Mouse (Mus musculus): Measurements from ENCODE around the gene Gm38392. TPM values are rescaled to one million over a fixed set of nuclear protein-coding genes. Genes with fewer than 3 reads are reported as not detected.
A peak's percentile ranks its signal among the peaks of the same experiment; 100 is the strongest.

The Gm38392 gene
- polyA plus RNA-seq, 1 experiment: not detected

GRCm38 (mm10) chr3:88237556-88238194, 49.3 kb downstream of the Gm38392 start:
- H3K4me1 ChIP-seq (ENCODE audit: control insufficient read depth, insufficient read depth, low read length): no peaks in the 10 kb centered on the region
- no peak overlapping the region for H3K4me3 ChIP-seq (ENCODE audit: insufficient read depth, low read length)
- H3K27ac ChIP-seq (ENCODE audit: insufficient read depth, low read length): no peak overlapping the region
- TF ChIP-seq POLR2A (IDR thresholded peaks at IDR 0.05; ENCODE audit: extremely low read depth, insufficient read depth, low read length): no peak
- TF ChIP-seq CTCF (IDR thresholded peaks at IDR 0.05; ENCODE audit: extremely low read depth, insufficient read depth, low read length): peak; percentile 38

DNA sequence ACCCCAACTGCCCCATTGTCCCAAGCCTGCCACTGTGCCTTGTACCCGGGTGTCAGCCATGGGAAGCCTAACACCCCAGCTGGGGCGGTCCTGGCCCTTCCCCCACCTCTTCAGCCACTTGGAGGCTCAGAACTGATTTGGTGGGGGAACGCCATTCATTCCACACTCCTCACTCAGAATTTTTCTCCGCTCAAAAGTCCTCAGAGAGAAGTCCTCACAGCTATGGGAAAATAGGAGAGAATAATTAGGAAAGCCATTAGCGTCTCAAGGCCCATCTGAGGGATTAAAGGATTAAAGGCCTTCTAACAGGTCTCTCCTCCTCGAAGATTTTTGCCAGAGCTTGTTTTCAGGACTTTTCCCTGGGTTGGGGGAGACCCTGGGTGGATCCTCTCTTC, 49.9 kb downstream of the Gm38392 start:
- TF ChIP-seq CTCF (IDR thresholded peaks at IDR 0.05; ENCODE audit: extremely low read depth, insufficient read depth, low read length): no peak
- TF ChIP-seq POLR2A (IDR thresholded peaks at IDR 0.05; ENCODE audit: extremely low read depth, insufficient read depth, low read length): no peak
- Histone ChIP-seq H3K27ac (ENCODE audit: insufficient read depth, low read length) (no peak overlapping the region), H3K4me3 (ENCODE audit: insufficient read depth, low read length) (no peak overlapping the region), H3K4me1 (ENCODE audit: control insufficient read depth, insufficient read depth, low read length) (no peaks in the 10 kb centered on the region)

GRCm38 (mm10) chr3:88235616-88236015, 51.4 kb downstream of the Gm38392 start:
- Histone ChIP-seq H3K4me3 (ENCODE audit: insufficient read depth, low read length) (no peak overlapping the region), H3K27ac (ENCODE audit: insufficient read depth, low read length) (no peak overlapping the region), H3K4me1 (ENCODE audit: control insufficient read depth, insufficient read depth, low read length) (peaks cover 8% of the 10 kb centered on the region)
- TF ChIP-seq POLR2A (IDR thresholded peaks at IDR 0.05; ENCODE audit: extremely low read depth, insufficient read depth, low read length) (no peak), CTCF (IDR thresholded peaks at IDR 0.05; ENCODE audit: extremely low read depth, insufficient read depth, low read length) (no peak)

- Histone ChIP-seq H3K4me1 (ENCODE audit: control insufficient read depth, insufficient read depth, low read length) (peaks cover 9% of the 10 kb centered on the region), H3K4me3 (ENCODE audit: insufficient read depth, low read length) (no peak overlapping the region), H3K27ac (ENCODE audit: insufficient read depth, low read length) (no peak overlapping the region)
- TF ChIP-seq POLR2A (IDR thresholded peaks at IDR 0.05; ENCODE audit: extremely low read depth, insufficient read depth, low read length) (no peak), CTCF (IDR thresholded peaks at IDR 0.05; ENCODE audit: extremely low read depth, insufficient read depth, low read length) (peak; percentile 49)
These were observed 51.8 kb downstream of the Gm38392 start for GRCm38 (mm10) chr3:88235216-88235615.

GRCm38 (mm10) chr3:88234041-88234440, 53.0 kb downstream of the Gm38392 start:
- Histone ChIP-seq H3K27ac (ENCODE audit: insufficient read depth, low read length) (no peak overlapping the region), H3K4me1 (ENCODE audit: control insufficient read depth, insufficient read depth, low read length) (peaks cover 11% of the 10 kb centered on the region), H3K4me3 (ENCODE audit: insufficient read depth, low read length) (no peak overlapping the region)
- TF ChIP-seq POLR2A (IDR thresholded peaks at IDR 0.05; ENCODE audit: extremely low read depth, insufficient read depth, low read length): no peak

DNA sequence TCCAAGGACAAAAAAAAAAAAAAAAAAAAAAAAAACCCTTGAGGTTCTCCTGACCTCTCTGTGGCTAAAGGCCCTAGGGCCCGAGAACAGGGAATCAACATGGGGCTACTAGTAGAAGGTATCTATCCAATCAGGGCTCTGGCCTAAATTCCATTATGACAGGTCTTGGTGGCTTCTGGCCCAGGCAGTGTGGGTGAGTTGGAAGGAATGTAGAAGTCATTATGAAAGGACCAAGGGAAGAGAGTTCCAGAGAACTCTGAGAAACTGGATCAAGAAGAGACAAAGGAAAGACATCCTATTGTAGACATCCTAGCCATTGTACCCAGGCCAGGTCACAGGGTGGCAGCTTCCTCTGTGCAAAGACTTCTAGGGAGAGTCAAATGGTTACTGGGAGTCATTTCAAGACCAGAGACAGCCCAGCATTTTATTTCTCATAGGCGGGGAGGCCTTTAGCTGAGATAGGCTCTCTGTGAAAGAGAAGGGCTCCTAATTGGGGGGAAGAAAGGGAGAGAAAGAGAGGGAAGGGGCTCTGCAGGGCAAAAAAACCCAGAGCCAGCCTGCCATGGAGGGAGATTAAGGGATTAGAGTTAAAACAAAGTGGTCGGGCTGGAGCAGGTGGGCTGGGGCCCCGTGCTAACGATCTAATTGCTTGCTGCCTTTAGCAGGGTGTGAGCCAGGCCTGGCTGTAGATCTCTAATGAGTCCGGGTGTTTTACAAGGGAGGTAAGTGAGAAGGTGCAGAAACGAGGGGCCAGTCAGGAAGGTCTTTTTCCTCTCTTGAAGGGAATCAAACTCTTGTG, 54.0 kb downstream of the Gm38392 start:
- H3K4me3 ChIP-seq (ENCODE audit: insufficient read depth, low read length): no peak overlapping the region
- TF ChIP-seq POLR2A (IDR thresholded peaks at IDR 0.05; ENCODE audit: extremely low read depth, insufficient read depth, low read length) (no peak), CTCF (IDR thresholded peaks at IDR 0.05; ENCODE audit: extremely low read depth, insufficient read depth, low read length) (no peak)
- peaks cover 11% of the 10 kb centered on the region for H3K4me1 ChIP-seq (ENCODE audit: control insufficient read depth, insufficient read depth, low read length)
- 0 out of 2 replicates have a peak overlapping the region, but pooled peaks have one; percentile 41 for H3K27ac ChIP-seq (ENCODE audit: insufficient read depth, low read length)

GRCm38 (mm10) chr3:88232301-88232702, 54.7 kb downstream of the Gm38392 start:
- peaks cover 11% of the 10 kb centered on the region for H3K4me1 ChIP-seq (ENCODE audit: control insufficient read depth, insufficient read depth, low read length)
- no peak overlapping the region for H3K27ac ChIP-seq (ENCODE audit: insufficient read depth, low read length)
- no peak for TF ChIP-seq POLR2A (IDR thresholded peaks at IDR 0.05; ENCODE audit: extremely low read depth, insufficient read depth, low read length)
- TF ChIP-seq CTCF (IDR thresholded peaks at IDR 0.05; ENCODE audit: extremely low read depth, insufficient read depth, low read length): no peak
- H3K4me3 ChIP-seq (ENCODE audit: insufficient read depth, low read length): no peak overlapping the region

- no peak for TF ChIP-seq CTCF (IDR thresholded peaks at IDR 0.05; ENCODE audit: extremely low read depth, insufficient read depth, low read length)
- peak; percentile 24 for TF ChIP-seq POLR2A (IDR thresholded peaks at IDR 0.05; ENCODE audit: extremely low read depth, insufficient read depth, low read length)
- Histone ChIP-seq H3K4me3 (ENCODE audit: insufficient read depth, low read length) (no peak overlapping the region), H3K4me1 (ENCODE audit: control insufficient read depth, insufficient read depth, low read length) (peaks cover 11% of the 10 kb centered on the region), H3K27ac (ENCODE audit: insufficient read depth, low read length) (0 out of 2 replicates have a peak overlapping the region, but pooled peaks have one; percentile 3)
These were observed 55.9 kb downstream of the Gm38392 start for GRCm38 (mm10) chr3:88231061-88231641.

- peaks cover 15% of the 10 kb centered on the region for H3K4me1 ChIP-seq (ENCODE audit: control insufficient read depth, insufficient read depth, low read length)
- peak overlapping the region; percentile 14 for H3K27ac ChIP-seq (ENCODE audit: insufficient read depth, low read length)
- 0 out of 2 replicates have a peak, but pooled peaks have one; percentile 1 for TF ChIP-seq POLR2A (IDR thresholded peaks at IDR 0.05; ENCODE audit: extremely low read depth, insufficient read depth, low read length)
- TF ChIP-seq CTCF (IDR thresholded peaks at IDR 0.05; ENCODE audit: extremely low read depth, insufficient read depth, low read length): no peak
These were observed 56.6 kb downstream of the Gm38392 start for GRCm38 (mm10) chr3:88230262-88231047.

More at GRCm38 (mm10) chr3:88230262-88231047, 56.6 kb downstream of the Gm38392 start:
- H3K4me3 ChIP-seq (ENCODE audit: insufficient read depth, low read length): no peak overlapping the region
